Mouse (Mus musculus): Measurements from ENCODE around the gene Prdm2. TPM values are rescaled to one million over a fixed set of nuclear protein-coding genes. Genes with fewer than 3 reads are reported as not detected.

Prdm2 gene
- total RNA-seq, 2 experiments from 2014 or later: 44.1 to 45.1 TPM

DNA sequence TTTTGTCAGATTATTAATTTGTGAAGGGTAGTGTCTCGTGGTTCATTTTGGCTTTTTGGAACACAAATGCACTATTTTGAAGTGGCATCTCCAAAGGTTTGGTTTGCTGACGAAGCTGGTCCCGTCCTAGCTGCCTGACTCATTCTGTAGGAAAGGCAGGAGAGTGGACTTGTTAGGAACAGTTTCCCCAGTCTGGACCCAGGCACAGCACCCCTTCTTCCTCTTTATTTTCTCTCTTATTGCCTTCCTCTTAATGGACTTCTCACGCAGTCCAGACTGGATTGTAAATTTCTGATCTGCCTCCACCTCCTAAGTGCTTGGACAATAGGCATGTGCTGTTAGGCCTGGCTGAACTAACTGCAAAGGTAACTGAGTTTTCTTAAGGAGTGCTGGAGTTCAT lies 57.8 kb downstream of the Prdm2 start:
- no peak for DNase-seq (ENCODE audit: low spot score in 2 of 2)

DNA sequence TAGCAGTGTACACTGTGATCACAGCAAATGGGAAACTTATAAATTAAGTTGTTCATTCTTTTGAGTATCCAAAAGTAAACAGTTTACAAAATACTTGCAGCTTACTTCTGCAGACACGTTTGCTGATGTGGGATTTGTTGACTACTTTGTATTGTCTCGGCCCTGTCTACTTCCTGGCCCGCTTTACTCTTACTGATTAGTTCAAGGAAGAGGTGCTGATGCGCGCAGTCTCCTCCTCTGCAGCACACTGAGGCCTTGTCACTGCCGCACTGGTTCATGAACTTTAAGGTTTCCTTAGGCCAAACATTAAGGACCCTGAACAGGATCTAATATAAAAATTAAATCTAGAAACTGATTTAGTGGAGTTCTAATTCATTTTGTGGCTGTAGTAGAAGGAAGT lies 58.2 kb downstream of the Prdm2 start:
- DNase-seq (ENCODE audit: low spot score in 2 of 2): no peak

DNA sequence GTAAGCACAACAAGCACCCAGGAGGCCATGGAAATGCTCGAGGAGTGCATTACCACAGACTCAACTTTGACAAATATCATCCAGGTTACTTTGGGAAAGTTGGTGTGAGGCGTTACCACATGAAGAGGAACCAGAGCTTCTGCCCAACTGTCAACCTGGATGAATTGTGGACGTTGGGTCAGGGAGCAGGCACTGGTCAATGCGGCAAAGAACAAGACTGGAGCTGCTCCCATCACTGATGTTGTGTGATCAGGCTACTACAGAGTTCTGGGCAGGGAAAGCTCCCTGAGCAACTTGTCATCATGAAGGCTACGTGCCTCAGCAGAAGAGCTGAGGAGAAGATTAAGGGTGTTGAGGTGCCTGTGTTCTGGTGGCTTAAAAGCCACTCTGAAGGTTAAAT lies 60.2 kb downstream of the Prdm2 start:
- DNase-seq (ENCODE audit: low spot score in 2 of 2): no peak

DNA sequence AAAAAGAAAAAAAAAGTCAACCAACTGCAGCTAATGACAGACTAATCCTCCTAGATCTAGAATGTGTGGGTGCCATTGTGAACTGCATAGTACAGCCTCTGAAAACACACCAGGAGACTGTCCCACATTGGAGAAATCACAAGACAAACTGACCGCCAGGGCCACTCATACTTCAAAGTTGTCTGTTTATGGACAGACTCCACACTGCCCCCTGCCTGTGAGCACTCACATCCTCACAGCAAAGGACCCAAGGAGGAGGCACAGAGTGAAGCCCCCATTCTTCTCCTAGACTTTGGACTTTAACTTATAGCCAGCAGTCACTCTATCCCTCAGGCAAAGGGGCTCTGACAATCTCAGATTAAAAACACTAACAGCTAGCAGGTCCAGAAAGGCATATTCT lies 61.5 kb downstream of the Prdm2 start:
- no peak for DNase-seq (ENCODE audit: low spot score in 2 of 2)

DNA sequence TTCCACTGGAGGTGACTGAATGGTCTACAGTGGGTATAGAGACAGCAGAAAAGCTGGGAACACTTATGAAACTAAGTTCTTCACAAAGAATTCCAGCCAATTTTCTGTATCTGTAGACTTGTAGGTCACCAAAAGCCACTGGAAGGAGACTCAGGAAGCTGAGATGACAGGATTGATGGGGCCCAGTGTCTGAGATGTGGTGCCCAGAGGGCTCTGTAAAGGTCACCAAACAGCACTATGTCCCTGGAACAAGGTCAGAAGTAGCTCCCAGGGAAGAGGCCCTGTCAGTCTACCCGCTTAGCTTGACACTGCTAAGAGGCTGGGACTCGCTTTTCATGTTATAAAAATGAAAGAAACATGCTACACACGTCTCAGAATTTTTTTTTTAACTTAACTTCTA lies 65.1 kb downstream of the Prdm2 start:
- DNase-seq (ENCODE audit: low spot score in 2 of 2): no peak

DNA sequence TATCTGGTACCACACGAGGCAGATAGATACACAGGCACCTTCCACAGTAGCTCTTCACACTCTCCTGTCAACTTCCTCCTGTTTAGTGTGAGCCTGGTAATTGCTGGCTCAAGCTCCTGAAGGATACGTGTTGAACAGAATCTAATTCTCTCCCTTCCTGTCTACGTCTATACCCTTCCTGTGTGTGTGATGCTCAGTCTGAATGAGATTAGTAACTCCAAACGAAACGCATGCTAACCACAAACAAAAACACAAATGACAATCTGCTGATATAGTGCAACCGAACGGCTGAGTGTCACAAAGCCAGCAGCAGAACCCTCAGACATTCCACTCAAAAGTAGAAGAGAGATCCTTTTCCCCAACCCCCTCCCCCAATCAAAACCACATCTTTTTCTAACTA lies 69.2 kb downstream of the Prdm2 start:
- no peak for DNase-seq (ENCODE audit: low spot score in 2 of 2)

DNA sequence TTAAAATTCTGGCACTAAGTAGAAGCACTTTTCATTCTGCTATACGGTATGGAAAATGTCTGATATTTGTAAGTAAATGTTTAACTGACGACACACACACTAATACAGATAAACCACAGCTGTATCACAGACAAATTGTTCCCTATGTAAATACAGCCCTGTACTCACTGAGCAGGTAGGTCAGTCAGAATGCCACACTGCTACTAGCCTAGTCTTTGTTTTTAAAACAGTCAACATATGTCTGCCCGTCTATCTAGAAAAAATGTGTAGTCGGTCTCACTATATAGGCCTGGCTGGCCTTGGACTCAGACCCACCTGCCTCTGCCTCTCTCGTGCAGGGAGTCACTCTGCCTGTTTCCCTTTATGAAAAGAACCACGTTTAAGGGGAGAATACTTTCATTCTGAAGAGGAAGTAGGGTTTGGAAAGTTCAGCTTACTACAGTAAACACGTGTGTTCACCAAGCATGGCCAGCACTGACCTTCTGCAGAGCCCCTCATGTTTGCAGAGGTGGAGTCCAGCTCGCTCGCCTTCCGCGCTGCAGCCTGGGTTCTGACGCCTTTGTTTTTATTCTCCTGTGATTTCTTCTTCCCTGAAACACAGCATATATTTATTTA lies 71.0 kb downstream of the Prdm2 start:
- DNase-seq (ENCODE audit: low spot score in 2 of 2): no peak

DNA sequence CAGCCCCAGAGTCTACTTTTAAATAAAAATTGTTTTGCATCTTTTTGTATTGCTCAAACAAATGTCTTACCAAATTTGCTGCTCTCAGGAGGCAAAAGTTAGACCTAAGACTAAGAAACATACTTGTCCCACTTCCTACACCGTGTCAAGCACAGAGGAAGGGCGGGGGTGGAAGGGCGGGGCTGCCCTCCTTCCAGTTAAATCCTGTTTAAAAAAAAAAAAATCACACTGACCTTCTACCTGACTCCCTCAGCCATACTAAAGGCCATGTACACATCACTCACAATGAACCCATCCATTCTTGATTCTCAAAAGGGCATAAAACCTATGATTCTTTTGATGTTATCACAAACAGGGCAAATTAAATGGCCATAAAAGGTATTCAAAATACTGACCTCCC lies 71.9 kb downstream of the Prdm2 start:
- no peak for DNase-seq (ENCODE audit: low spot score in 2 of 2)

DNA sequence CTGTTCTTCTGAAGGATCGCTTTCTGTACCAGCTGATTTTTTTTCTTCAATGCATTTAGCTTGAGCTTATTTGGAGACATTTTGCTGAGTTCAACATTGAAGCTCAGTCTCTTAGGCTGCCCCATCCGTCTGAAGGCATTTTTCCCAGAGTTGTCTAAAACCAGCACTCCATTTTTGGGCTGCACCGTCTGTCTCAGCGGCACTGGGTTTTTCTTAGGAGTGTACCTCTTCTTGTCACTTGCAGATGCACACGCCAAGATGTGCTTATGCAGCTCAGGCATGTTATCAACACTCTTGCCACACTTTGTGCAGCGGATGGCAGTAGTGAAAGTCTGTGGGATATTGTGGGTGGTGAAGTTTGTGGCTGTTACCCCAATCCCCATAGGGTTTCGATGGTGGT lies 80.4 kb downstream of the Prdm2 start:
- peak; percentile 36 to 65 for DNase-seq (ENCODE audit: low spot score in 2 of 2)

DNA sequence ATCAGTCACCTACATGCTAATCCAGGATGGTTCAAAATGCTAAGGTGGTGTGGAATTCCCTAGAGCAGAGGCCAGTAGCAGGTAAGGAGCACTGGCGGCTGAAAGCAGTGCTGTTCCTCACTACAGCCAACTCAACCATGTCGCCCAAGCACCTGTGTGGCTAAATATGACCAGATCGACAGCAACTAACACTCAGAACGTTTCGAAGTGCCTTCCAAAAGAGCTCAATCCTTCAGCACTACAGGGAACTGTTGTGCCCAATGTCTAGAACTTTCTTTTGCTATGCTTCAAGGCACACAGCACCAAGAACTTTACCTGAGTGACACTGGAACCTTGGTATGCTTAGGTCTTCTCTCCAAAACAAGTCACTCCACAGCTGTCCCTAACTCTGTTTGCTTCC lies 82.4 kb downstream of the Prdm2 start:
- no peak for DNase-seq (ENCODE audit: low spot score in 2 of 2)

DNA sequence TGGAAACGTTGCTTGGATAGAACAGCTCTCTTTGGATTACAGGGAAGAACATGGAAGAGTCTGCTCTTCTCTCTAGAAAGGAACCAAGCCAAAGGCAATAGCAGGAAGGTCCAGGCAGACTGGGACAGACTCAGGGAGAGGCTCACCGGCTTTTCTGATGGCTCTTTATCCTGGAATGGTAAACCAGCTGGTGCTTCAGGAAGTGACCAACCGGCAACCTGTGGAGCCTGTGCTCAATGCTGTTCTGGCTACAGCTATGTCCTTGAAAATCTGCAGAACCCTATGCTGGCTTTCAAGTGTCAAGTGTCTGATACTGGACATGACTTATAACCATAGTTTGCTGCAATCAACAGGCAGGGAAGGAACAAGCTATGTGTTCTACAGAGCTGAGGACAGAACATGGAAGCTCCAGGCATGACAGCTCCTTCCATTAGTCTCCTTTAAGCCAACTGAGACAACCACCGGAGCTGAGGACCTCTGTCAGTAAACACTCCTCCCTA lies 83.5 kb downstream of the Prdm2 start:
- no peak for DNase-seq (ENCODE audit: low spot score in 2 of 2)

DNA sequence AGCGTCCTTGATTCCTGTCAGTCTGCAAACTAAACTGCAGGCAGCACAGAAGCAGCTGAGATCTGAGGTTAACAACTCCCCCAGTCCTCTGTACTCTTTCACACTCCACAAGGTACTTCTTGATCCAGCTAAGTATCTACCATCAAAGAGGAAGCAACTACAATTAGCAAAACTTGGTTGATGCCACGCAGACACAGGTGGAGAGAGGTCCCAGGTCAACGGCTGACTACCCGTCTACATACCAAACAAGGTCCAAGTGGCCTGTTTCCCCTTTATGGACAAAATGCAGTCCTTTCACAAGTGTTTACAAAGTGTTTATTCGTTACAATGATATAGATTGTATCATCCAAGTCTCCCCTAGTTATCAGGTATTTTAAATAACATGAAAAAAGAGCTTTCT lies 85.6 kb downstream of the Prdm2 start:
- DNase-seq (ENCODE audit: low spot score in 2 of 2): no peak

DNA sequence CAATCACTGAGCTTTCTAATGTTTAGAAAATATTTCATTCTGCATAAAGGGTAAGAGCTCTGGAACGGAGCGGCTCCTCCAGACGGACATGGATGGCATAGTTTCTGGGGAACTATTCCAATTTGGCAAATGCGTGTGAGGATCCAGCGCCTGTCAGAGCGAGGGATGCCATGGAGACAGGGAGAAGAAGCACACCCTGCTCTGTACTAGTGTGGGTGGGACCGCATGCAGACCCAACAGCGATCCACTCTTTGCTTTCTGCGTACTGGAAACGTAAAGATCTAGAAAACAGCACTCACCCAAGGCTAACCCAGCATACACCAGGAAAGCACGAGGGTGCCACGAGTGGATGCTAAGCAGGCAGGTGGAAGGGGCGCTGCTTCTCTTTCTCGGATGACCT lies 86.3 kb downstream of the Prdm2 start:
- DNase-seq (ENCODE audit: low spot score in 2 of 2): peak; percentile 39 to 53

DNA sequence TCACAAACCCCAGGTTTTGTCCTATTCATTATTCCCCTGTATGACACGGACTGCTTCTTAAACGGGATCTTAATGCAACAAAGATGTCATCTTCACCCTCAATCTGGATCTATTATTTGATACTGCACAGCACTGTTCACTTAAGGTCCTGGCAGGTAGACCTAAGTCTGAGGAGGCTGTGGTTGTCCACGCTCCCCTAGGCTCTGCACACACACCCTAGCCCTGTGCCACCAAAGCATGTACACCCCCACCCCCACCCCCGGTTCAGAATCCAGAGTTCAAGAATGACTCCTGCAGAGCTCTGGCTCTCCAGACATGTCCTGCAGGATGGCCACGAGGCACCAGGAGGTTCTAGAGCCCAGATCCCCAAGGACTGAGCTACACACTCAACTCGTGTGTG lies 87.5 kb downstream of the Prdm2 start:
- no peak for DNase-seq (ENCODE audit: low spot score in 2 of 2)

DNA sequence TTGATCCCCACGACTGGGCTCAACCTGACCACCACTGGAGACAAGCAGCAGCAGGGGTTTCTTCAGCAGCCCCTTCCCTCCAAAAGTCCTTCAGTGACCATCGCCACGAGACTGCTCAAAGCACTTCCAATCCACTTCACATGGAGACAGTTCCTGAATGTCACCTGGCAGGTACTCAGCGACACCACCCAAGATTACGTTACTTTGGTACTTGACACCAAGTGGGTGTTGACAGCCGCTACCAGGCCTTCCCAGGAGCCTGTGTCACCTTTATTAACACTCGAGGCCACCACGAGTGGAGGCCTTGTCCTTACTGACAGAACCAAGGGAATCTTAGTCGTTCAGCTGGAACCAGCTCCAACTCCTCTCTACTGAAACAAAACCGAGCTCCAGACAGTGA lies 89.8 kb downstream of the Prdm2 start:
- DNase-seq (ENCODE audit: low spot score in 2 of 2): no peak

DNA sequence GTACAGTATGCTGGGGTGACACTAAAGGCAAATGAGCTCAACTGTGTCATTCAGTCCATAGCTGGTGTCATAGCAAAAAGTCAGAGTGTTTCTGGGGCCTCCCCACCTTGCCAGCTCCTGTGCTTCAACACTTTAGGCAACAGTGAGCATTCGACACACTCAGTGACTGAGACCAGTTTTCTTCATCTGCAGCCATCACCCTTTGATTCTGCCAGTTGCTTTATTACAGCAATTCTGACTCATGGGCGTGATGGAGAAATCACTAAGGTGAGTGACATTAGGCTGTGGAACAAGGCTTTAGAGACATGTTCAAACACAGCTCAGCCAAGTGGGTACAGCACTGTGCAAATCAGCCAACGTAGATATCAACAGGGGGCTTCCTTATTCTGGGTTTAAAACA lies 91.6 kb downstream of the Prdm2 start:
- DNase-seq (ENCODE audit: low spot score in 2 of 2): no peak

DNA sequence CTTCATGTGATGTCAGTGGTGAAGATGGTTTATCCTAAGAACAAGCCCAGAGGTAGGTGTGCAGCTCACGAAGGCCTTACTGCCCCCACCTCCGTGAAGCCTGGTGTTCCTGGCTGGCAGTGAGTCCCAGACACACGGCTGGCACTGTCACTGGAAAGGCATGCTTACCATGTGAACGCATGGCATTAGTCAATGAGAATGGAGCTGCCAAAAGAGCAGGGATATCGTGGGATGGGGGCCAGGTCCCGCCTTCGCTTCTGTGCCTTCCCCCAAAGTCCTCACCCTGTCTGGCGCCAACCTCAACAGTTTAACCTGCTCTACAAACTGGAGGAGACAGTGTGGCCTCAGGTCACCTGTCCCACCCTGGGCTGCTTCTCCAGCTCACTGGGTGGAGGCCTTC lies 92.8 kb downstream of the Prdm2 start:
- DNase-seq (ENCODE audit: low spot score in 2 of 2): no peak

DNA sequence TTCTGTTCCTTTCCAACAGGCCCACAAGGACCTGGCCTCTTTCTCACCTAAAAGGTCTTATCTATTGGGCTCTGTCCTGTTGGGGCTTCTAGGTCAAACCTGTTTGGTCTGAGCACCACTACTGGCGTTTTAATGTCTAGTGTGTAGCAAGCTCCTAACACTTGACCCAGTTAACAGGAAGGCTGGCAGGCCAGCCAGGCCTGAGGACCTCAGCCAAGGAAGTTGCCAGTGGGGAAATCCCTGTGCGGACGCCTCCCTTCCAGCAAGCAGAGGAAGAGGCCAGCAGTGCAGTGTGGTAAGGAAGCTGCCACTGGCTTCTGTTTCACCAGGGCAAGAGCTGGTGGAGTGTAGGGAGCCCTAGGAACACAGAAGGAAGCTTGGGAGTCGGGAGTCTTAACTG lies 94.0 kb downstream of the Prdm2 start:
- no peak for DNase-seq (ENCODE audit: low spot score in 2 of 2)

DNA sequence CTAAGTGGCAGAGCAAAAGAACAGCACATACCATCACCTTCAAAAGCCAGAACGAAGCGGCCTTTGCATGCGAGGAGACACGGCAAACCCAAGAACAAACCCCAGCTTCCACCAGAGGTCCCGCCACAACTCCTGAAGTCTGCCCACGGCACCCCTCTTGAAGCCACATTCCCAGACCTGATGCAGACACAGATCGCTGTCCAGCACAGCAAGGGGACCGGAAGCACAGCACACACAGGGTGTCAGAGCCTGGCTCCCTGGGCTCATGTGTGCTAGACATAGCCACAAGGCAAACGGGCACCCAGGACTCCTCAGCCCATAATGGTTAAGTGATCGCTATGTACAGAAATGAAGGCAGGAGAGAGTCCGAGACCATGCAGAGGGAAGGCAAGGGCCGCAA lies 96.9 kb downstream of the Prdm2 start:
- no peak for DNase-seq (ENCODE audit: low spot score in 2 of 2)

DNA sequence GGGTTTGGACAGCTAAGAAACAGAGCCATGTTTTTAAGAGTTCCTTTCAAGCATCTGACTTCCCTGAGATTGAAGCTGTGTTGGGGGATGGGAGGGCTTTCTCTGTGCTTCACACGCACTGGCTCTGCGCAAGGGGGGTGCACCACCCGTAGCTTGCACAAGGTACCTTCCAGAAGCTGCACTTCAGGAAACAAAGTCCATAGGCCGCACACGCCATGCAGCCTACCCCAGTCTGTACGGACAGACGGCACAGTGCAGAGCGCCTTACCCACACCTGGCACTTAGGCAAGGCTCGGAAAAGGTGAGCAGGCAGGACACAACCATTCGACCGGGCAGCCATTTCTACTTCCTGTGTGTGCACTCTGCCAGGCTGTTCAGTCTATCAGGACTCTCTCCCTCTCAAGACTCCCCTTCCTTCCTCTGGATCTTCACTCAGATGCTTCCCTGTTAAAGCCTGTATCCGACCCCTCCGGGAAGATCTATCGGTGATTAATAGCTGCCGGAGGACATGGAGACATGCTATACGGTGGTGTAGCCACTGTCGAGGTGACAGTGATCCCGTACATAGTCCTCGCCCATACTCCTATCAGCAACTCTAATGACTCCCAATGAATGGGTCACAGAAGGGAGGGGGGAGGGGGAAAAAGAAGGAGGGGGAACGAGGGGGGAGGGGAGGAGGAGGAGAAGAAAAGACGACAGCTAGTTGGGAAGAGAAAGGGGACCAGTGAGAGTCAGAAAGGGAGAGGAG lies 98.4 kb downstream of the Prdm2 start:
- no peak for DNase-seq (ENCODE audit: low spot score in 2 of 2)

DNA sequence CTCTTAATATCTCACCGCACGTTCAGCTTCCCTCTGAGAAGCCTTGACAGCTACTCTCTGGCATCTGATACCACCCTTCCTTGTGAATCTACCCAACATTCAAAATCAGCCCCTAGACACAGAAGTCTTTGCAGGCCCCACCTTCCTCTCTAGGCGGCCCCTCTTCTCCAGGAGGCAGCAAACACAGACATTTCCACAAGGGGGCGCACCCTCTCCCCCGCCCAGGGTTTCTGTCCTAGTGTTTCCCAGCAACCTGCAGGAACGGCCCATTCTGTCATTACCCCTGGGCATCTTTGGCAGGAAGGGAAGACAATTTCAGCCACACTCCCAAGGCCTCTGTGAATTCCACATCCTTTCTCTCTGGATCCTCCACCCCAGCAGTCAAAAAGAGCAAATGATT lies 99.8 kb downstream of the Prdm2 start:
- peak; percentile 37 to 60 for DNase-seq (ENCODE audit: low spot score in 2 of 2)

DNA sequence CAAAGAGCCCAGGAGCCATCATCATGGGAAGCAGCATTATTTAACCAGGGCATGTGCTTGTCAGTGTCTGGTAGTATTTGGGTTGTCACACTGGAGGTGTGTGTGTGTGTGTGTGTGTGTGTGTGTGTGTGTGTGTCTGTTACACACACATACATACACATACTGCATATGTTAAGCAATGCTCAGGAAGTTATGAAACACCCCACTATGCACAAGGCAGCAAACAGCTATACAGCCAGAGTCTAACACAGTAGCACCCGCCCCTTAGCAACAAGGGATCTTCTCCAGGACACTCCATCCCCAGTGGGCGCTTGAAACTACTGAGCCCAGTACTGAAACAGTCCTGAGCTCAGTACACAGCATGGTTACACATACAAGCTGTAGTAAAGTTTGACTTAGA lies 100.4 kb downstream of the Prdm2 start:
- DNase-seq (ENCODE audit: low spot score in 2 of 2): no peak

DNA sequence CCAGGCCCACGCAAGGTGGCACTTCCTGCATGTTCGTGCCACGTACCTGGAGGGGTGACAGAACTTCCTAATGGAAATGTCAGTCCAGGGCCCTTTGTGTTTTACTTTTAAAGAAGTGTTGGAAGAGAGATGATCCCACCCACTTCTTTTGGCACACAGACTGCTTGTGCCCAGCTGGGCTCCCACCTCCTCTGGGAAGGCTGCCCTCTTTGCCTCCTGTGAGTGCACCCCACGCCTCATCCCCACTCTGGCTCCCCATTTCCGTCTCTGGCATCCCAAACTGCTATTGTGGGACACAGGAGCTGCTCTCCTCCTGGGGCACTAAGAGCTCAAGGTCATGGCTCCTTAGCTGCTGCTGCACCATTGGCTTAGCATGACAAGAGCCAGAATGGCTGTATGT lies 100.9 kb downstream of the Prdm2 start:
- peak in 1 of 2 experiments; percentile 40 for DNase-seq (ENCODE audit: low spot score in 2 of 2)
